Mouse (Mus musculus): ENCODE data around the gene Kcnn4. TPM values are rescaled to one million over a fixed set of nuclear protein-coding genes. Genes with fewer than 3 reads are reported as not detected.

Kcnn4 gene
- polyA plus RNA-seq, 1 experiment from 2014 or later: 2.9 TPM

- 77% methylated on average over 5 of the region's 5 CpGs for WGBS
- H3K27me3 ChIP-seq: no peaks in the 10 kb centered on the region
- ATAC-seq (ENCODE audit: low FRiP score, low read depth): no peak
These were observed 23.6 kb upstream of the Kcnn4 start for GRCm38 (mm10) chr7:24346444-24346843.

DNA sequence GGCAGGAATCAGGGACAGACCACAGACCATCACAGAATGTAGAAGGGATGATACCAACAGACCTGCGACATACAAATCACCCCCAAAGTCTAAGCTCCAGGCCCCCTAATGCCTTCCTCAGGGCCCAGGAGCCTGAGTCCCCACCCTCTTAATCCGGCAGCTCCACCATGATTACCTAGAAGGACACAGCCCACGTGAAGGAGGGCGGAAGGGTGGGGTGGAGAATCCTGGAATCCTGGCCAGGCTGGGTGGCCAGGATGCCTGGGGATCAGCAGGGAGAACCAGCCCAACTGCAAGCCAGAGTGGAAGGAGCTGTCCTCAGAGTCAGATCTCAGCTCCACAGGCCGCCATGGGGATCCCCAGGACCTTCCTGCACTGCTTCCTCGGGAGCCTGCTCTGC is 21.2 kb upstream of the Kcnn4 start, which contains the start of gene Lypd5:
Lypd5 (plus strand) TSS at position 301 of the 400 bp plus-strand sequence.
- Histone ChIP-seq H3K4me2 (no peak within 1 kb of the TSS), H3K27ac (replicated peaks) (no peak within 1 kb of the TSS), H3K4me1 (replicated peaks) (no peaks in the 10 kb centered on the region), H3K9ac (no peak within 1 kb of the TSS), H3K9me3 (no peaks in the 10 kb centered on the region), H3K36me3 (no peaks in the 10 kb centered on the region), H3K4me3 (no peak within 1 kb of the TSS), H3K27me3 (no peaks in the 10 kb centered on the region)
- no peak for ATAC-seq (ENCODE audit: low FRiP score, low read depth)
- 57% methylated on average over 6 of the region's 6 CpGs for WGBS

More at GRCm38 (mm10) chr7:24346444-24346843, 23.6 kb upstream of the Kcnn4 start:
- Histone ChIP-seq H3K9ac (no peak overlapping the region), H3K4me1 (replicated peaks) (no peaks in the 10 kb centered on the region), H3K36me3 (no peaks in the 10 kb centered on the region), H3K9me3 (no peaks in the 10 kb centered on the region), H3K4me3 (no peak overlapping the region), H3K4me2 (no peak overlapping the region), H3K27ac (replicated peaks) (no peak overlapping the region)

DNA sequence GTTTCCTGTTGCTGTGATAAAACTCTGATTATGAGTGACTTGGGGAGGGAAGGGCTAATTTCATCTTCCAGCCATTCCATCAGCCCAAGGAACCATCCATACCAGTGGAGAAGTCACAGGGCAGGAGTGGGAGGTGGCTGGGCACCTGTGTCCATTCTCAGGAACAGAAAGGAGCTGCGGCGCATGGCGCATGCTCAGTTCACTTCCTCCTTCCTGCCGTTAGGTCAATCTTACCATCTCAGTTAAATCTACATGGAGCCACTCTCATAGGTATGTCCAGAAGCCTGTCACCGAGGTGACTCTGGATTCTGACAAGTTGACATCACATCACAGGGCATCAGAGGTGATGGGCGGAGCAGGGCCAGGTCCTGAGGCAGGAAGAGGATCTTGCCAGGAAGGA is 14.4 kb upstream of the Kcnn4 start:
- Histone ChIP-seq H3K9ac (no peak overlapping the region), H3K9me3 (no peaks in the 10 kb centered on the region), H3K4me3 (no peak overlapping the region), H3K27me3 (no peaks in the 10 kb centered on the region), H3K36me3 (no peaks in the 10 kb centered on the region), H3K4me2 (no peak overlapping the region), H3K27ac (replicated peaks) (no peak overlapping the region), H3K4me1 (replicated peaks) (no peaks in the 10 kb centered on the region)
- 88% methylated on average over 6 of the region's 6 CpGs for WGBS
- no peak for ATAC-seq (ENCODE audit: low FRiP score, low read depth)

DNA sequence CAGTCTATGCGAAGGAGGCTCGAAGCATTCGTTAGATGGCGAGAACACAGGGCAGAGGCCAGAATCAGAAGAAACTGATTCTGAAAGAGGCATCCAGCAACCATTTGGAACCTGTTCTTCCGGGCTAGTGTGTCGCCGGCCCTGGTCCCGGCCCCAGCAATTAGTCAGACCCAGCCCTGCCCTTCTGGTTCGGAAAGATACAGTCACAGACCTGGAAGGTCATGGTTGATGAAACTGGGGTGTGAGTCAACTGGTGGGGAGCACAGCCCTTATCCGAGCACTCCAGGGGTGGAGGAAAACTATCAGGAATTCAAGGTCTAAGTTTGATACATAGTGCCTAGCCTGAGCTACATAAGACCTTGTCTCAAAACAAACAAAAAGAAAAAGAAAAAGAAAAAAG is 14.0 kb upstream of the Kcnn4 start:
- Histone ChIP-seq H3K4me1 (replicated peaks) (no peaks in the 10 kb centered on the region), H3K27ac (replicated peaks) (no peak overlapping the region), H3K36me3 (no peaks in the 10 kb centered on the region), H3K4me2 (no peak overlapping the region), H3K27me3 (no peaks in the 10 kb centered on the region), H3K9me3 (no peaks in the 10 kb centered on the region), H3K9ac (no peak overlapping the region), H3K4me3 (no peak overlapping the region)
- no peak for ATAC-seq (ENCODE audit: low FRiP score, low read depth)
- WGBS: 82% methylated on average over 10 of the region's 10 CpGs

DNA sequence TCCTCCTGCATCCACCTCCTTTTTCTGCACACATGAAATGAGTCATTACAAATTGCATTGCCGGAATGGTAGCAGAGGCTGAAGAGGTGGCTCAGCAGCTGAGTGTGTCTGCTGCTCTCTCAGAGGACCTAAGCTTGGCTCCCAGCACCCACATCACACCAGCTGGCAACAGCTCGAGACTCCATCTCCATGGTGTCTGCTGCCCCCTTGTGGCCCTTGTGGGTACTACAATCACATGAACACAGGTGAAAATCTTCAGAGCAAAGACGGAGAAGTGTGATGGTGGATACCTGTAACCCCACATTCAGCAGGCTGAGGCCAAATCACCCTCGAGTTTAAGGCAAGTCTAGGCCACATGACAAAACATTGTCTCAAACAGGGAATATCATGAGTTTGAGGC is 12.2 kb upstream of the Kcnn4 start:
- no peak overlapping the region for H3K27ac ChIP-seq (replicated peaks)
- no peak overlapping the region for H3K9ac ChIP-seq
- H3K9me3 ChIP-seq: no peaks in the 10 kb centered on the region
- H3K4me1 ChIP-seq (replicated peaks): no peaks in the 10 kb centered on the region
- no peaks in the 10 kb centered on the region for H3K27me3 ChIP-seq
- H3K4me2 ChIP-seq: no peak overlapping the region
- no peak overlapping the region for H3K4me3 ChIP-seq
- H3K36me3 ChIP-seq: no peaks in the 10 kb centered on the region
- 54% methylated on average over 4 of the region's 4 CpGs for WGBS
- no peak for ATAC-seq (ENCODE audit: low FRiP score, low read depth)

- H3K4me3 ChIP-seq: no peak overlapping the region
- no peaks in the 10 kb centered on the region for H3K9me3 ChIP-seq
- H3K27me3 ChIP-seq: no peaks in the 10 kb centered on the region
- no peak overlapping the region for H3K27ac ChIP-seq (replicated peaks)
- H3K9ac ChIP-seq: no peak overlapping the region
- no peaks in the 10 kb centered on the region for H3K36me3 ChIP-seq
- no peak overlapping the region for H3K4me2 ChIP-seq
- no peak for ATAC-seq (ENCODE audit: low FRiP score, low read depth)
- 25% methylated on average over 9 of the region's 9 CpGs for WGBS
- H3K4me1 ChIP-seq (replicated peaks): no peaks in the 10 kb centered on the region
These were observed 10.8 kb upstream of the Kcnn4 start for GRCm38 (mm10) chr7:24359269-24359668.

DNA sequence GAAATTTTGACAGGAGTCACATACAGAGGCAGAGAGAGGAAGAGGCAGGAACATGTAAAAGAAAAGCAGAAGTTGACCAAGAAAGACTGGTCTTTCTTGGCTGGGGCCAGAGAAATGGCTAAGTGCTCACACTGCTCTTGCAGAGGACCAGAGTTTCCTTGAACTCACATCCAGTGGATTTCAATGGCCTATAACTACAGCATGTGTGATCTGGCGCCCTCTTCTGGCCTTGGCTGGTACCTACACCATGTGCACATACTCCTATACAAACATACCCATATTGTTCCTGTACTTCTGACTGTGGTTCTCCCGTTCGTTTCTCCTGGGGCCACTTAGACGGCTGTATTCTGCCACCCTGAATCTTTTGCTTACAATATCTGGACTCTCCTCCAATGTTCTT is 9.1 kb upstream of the Kcnn4 start:
- no peaks in the 10 kb centered on the region for H3K27me3 ChIP-seq
- H3K9ac ChIP-seq: no peak overlapping the region
- H3K4me3 ChIP-seq: no peak overlapping the region
- no peak overlapping the region for H3K27ac ChIP-seq (replicated peaks)
- H3K9me3 ChIP-seq: no peaks in the 10 kb centered on the region
- no peak for ATAC-seq (ENCODE audit: low FRiP score, low read depth)
- H3K4me1 ChIP-seq (replicated peaks): no peaks in the 10 kb centered on the region
- H3K4me2 ChIP-seq: no peak overlapping the region
- H3K36me3 ChIP-seq: no peaks in the 10 kb centered on the region
- WGBS: 65% methylated on average over 4 of the region's 4 CpGs

DNA sequence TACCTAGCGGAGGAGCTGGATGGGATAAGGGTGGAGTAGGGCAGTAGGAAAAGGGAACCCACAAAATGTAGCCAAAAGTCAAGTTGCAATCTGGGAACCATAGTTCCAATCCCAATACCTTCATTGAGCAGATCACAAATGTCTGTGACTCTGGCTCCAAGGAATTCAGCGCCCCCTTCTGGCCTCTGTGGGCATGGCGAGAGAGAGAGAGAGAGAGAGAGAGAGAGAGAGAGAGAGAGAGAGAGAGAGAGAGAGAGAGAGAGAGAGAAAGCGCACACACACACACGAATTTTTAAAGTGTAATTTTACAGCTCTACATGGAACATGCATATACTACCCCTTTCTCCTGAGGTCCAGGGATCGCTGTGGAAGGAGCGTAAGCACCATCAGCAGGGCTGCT is 6.8 kb upstream of the Kcnn4 start:
- WGBS: 26% methylated on average over 6 of the region's 7 CpGs
- no peak for ATAC-seq (ENCODE audit: low FRiP score, low read depth)
- no peaks in the 10 kb centered on the region for H3K9me3 ChIP-seq
- no peak overlapping the region for H3K9ac ChIP-seq
- no peak overlapping the region for H3K27ac ChIP-seq (replicated peaks)
- H3K36me3 ChIP-seq: no peaks in the 10 kb centered on the region
- H3K27me3 ChIP-seq: no peaks in the 10 kb centered on the region
- no peak overlapping the region for H3K4me2 ChIP-seq
- H3K4me3 ChIP-seq: no peak overlapping the region
- no peaks in the 10 kb centered on the region for H3K4me1 ChIP-seq (replicated peaks)

GRCm38 (mm10) chr7:24364827-24365226 is 5.2 kb upstream of the Kcnn4 start:
- H3K9me3 ChIP-seq: no peaks in the 10 kb centered on the region
- H3K4me3 ChIP-seq: no peak overlapping the region
- no peaks in the 10 kb centered on the region for H3K36me3 ChIP-seq
- H3K4me1 ChIP-seq (replicated peaks): no peaks in the 10 kb centered on the region
- H3K4me2 ChIP-seq: no peak overlapping the region
- 22% methylated on average over 10 of the region's 10 CpGs for WGBS
- H3K27me3 ChIP-seq: no peaks in the 10 kb centered on the region
- ATAC-seq (ENCODE audit: low FRiP score, low read depth): peak; percentile 77
- H3K9ac ChIP-seq: no peak overlapping the region
- no peak overlapping the region for H3K27ac ChIP-seq (replicated peaks)

GRCm38 (mm10) chr7:24365258-24366014 is 4.6 kb upstream of the Kcnn4 start:
- H3K9ac ChIP-seq: no peak overlapping the region
- H3K4me2 ChIP-seq: no peak overlapping the region
- no peak overlapping the region for H3K4me3 ChIP-seq
- no peaks in the 10 kb centered on the region for H3K27me3 ChIP-seq
- ATAC-seq (ENCODE audit: low FRiP score, low read depth): peak; percentile 33; the same call in 1 of the 2 replicates
- no peaks in the 10 kb centered on the region; the same call in 1 of the 2 replicates for H3K4me1 ChIP-seq (replicated peaks)
- no peaks in the 10 kb centered on the region for H3K9me3 ChIP-seq
- H3K36me3 ChIP-seq: no peaks in the 10 kb centered on the region
- WGBS: 84% methylated on average over 5 of the region's 5 CpGs
- no peak overlapping the region for H3K27ac ChIP-seq (replicated peaks)

DNA sequence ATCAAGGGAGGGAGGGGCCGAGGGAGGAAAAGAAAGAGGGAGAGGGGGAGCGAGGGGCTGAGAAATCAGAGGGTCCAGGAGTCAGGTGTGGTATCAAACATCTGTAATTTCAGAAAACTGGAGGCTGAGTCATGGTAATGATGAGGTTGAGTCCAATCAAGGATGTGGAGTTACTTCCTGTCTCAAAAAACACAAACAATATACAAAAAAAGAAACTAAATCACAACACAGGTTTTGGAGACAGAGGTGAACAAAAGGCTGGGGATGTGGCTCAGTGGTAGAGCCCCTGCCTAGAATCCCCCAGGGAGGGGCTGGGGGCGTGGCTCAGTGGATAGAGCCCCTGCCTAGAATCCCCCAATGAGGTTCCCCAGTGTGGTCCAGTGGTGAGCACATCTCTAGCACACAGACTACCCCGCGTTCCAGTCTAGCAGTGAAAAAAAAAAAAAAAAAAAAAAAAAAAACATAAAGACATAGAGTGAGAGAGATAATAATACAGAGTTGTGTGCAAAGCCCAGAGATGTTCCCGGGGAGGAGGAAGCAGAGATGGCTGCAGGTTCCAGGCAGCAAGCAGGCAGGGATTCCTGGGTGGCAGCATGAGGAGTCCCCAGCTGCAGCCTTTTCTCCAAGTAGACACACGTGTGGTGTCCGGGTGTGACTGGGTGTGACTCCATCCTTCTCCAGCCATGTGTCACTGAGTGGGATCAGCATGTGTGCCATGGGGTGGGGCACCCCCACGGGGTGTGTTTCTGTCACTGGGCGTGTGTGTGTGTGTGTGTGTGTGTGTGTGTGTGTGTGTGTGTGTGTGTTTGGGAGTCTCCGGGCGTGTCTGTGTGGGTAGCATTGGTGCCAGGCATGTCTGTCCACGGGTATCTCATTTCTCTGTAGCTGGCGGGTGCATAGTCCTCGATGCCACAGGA is 3.1 kb upstream of the Kcnn4 start:
- no peak for ATAC-seq (ENCODE audit: low FRiP score, low read depth)
- WGBS: 83% methylated on average over 15 of the region's 15 CpGs
- Histone ChIP-seq H3K4me1 (replicated peaks) (no peaks in the 10 kb centered on the region; the same call in 1 of the 2 replicates), H3K9ac (no peak overlapping the region), H3K27ac (replicated peaks) (no peak overlapping the region), H3K27me3 (no peaks in the 10 kb centered on the region), H3K9me3 (no peaks in the 10 kb centered on the region), H3K4me2 (no peak overlapping the region), H3K36me3 (no peaks in the 10 kb centered on the region), H3K4me3 (no peak overlapping the region)

DNA sequence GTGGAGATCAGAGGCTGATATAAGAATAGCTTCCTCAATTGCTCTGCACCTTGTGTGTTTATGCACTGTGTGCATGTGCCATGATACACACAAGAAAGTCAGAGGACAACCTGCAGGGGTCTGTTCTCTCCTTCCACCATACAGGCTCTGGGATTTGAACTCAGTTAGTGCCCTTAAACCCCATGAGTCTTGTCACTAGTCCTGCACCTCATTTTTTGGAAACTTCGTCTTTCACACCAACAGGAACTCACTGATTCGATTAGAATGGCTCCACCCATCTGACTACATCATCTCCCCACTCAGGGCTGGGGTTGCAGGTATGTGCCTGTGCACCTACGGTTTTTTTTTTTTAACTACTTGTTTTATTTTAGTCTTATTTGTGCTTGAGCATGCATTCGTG is 1.8 kb upstream of the Kcnn4 start:
- 73% methylated on average over 4 of the region's 4 CpGs for WGBS
- Histone ChIP-seq H3K27me3 (no peaks in the 10 kb centered on the region), H3K4me2 (no peak overlapping the region), H3K4me3 (no peak overlapping the region), H3K27ac (replicated peaks) (no peak overlapping the region), H3K4me1 (replicated peaks) (peaks cover under 1% of the 10 kb centered on the region), H3K9me3 (no peaks in the 10 kb centered on the region), H3K36me3 (no peaks in the 10 kb centered on the region), H3K9ac (no peak overlapping the region)
- ATAC-seq (ENCODE audit: low FRiP score, low read depth): no peak
